Mouse (Mus musculus): ENCODE measurements around the gene Phyhd1.

GRCm38 (mm10) chr2:30264671-30265519, 1.1 kb upstream of the Phyhd1 start:
- TF ChIP-seq POLR2A (IDR thresholded peaks at IDR 0.05; ENCODE audit: extremely low read depth, insufficient read depth, low read length) (no peak), CTCF (IDR thresholded peaks at IDR 0.05; ENCODE audit: extremely low read depth, insufficient read depth, low read length) (no peak)
